Mouse (Mus musculus) small intestine, adult 2 months (tissue): ENCODE results near the gene Cnnm4.

ENCODE experiments used
- CTCF ChIP-seq: fragments of 200-500 bp; IDR thresholded peaks from 2 replicates; pipeline ENCODE4 v1.5.1; 2012; ENCODE audit warnings: low read depth, mild to moderate bottlenecking, control low read depth, inconsistent platforms, low read length, moderate library complexity, mixed read lengths; ENCODE audit not compliant: insufficient replicate concordance, insufficient read length; ENCODE audit errors: extremely low read depth
- POLR2A ChIP-seq: fragments of 200-500 bp; IDR thresholded peaks from 2 replicates; pipeline ENCODE4 v1.6.1; 2012; ENCODE audit warnings: low read depth, mild to moderate bottlenecking, control low read depth, inconsistent platforms, low read length, moderate library complexity

GRCm38 (mm10) chr1:36556553-36557456, 85.4 kb downstream of the Cnnm4 start:
- TF ChIP-seq POLR2A (peak; percentile 55), CTCF (peak; percentile 73; the same call in 1 of the 2 replicates)
